ENCODE assay signal across 26 mouse cellular contexts in genomic region chr10:18788601-18789000, GRCm38 (mm10). TPM values are rescaled to one million over a fixed set of nuclear protein-coding genes. Genes with fewer than 3 reads are reported as not detected.
A peak's percentile ranks its signal among the peaks of the same experiment; 100 is the strongest.
DNase-seq lines count a peak whose midpoint lies in the region; TF ChIP-seq lines count a peak whose summit lies in the region.
"Had no signal": no experiment of that assay in that cellular context is flagged by ENCODE, and none has a peak within 500 bp of the region (broad histone marks: within the 10 kb centered on the region; RNA-seq: fewer than 3 reads in every experiment).

No protein-coding gene starts in this region.

- no peaks in the 10 kb centered on the region for H3K36me3 ChIP-seq in testis, adult 2 months (ENCODE audit: control insufficient read depth, insufficient read depth, low read length)
- H3K36me3 ChIP-seq: embryonic facial prominence, embryonic 13.5 days; embryonic facial prominence, embryonic 15.5 days; forebrain, embryonic 10.5 days; forebrain, embryonic 12.5 days; G1E had no signal

- H3K27ac ChIP-seq in testis, adult 2 months (ENCODE audit: control insufficient read depth, insufficient read depth, low read depth, low read length), result no peak overlapping the region
- H3K27ac ChIP-seq: embryonic facial prominence, embryonic 13.5 days; embryonic facial prominence, embryonic 15.5 days; forebrain, embryonic 10.5 days; forebrain, embryonic 12.5 days had no signal

- no peak for DNase-seq in testis, postnatal 10 days (ENCODE audit: low spot score)
- peak; percentile 53 for DNase-seq in R1 (ENCODE audit: low read depth, low spot score)
- no peak for DNase-seq in T-cell, adult 2 months (ENCODE audit: low spot score)
- no peak for DNase-seq in natural killer cell, adult 2 months (ENCODE audit: low spot score in 2 of 2)
- DNase-seq: adrenal gland, adult 2 months; adrenal gland, postnatal 10 days; adrenal gland, postnatal 25 days; cerebellum, adult 11 months; cerebellum, adult 18-20 months; cerebellum, adult 8-10 months; cerebellum, adult 9-11 months; cerebellum, postnatal 14 days; cerebellum, postnatal 36 days; embryo, embryonic 11 days had no signal

- H3K4me3 ChIP-seq in testis, adult 2 months (ENCODE audit: control insufficient read depth, low read depth, low read length), result peak overlapping the region; percentile 61
- H3K4me3 ChIP-seq: embryonic facial prominence, embryonic 13.5 days; embryonic facial prominence, embryonic 15.5 days; erythroblast, embryonic 14.5 days; forebrain, embryonic 10.5 days; forebrain, embryonic 12.5 days had no signal

- TF ChIP-seq POLR2A in testis, adult 2 months (IDR thresholded peaks at IDR 0.05; ENCODE audit: control insufficient read depth, low read depth, low read length), result no peak

- no peak for TF ChIP-seq CTCF in testis, adult 2 months (IDR thresholded peaks at IDR 0.05; ENCODE audit: control insufficient read depth, insufficient read depth, insufficient replicate concordance, low read depth, low read length)

- H3K4me1 ChIP-seq in testis, adult 2 months (ENCODE audit: control insufficient read depth, insufficient read depth, low read length), result no peaks in the 10 kb centered on the region
- H3K4me1 ChIP-seq: embryonic facial prominence, embryonic 13.5 days; embryonic facial prominence, embryonic 15.5 days; forebrain, embryonic 10.5 days; forebrain, embryonic 12.5 days had no signal

- H3K27me3 ChIP-seq in testis, adult 2 months (ENCODE audit: control insufficient read depth, insufficient read depth, low read length), result no peaks in the 10 kb centered on the region
- H3K27me3 ChIP-seq: embryonic facial prominence, embryonic 13.5 days; embryonic facial prominence, embryonic 15.5 days; forebrain, embryonic 12.5 days had no signal

RNA-seq across cellular contexts. Expression of gene Gm4922, which starts 2.0 kb away (rescaled TPM):
- 9.2 and 10.5 TPM in 2 replicates for polyA plus RNA-seq in testis, adult 2 months (2012; rRNA removed)
- polyA plus RNA-seq: adrenal gland, adult 2 months; brain, embryonic 14.5 days; C2C12; embryonic facial prominence, embryonic 13.5 days; embryonic facial prominence, embryonic 15.5 days; erythroblast, embryonic 14.5 days; forebrain, embryonic 10.5 days; forebrain, embryonic 14.5 days; frontal cortex, adult 2 months; G1E; Patski had no signal

RNA-seq across cellular contexts. Expression of gene Arfgef3, which starts 44.9 kb away (rescaled TPM):
- polyA plus RNA-seq in testis, adult 2 months (2012; rRNA removed), result 1.8 and 6.3 TPM in 2 replicates
- polyA plus RNA-seq: C2C12, G1E had no signal

RNA-seq across cellular contexts. Expression of gene Perp, which starts 56.2 kb away (rescaled TPM):
- 1.3 and 3.9 TPM in 2 replicates for polyA plus RNA-seq in testis, adult 2 months (2012; rRNA removed)
- polyA plus RNA-seq: erythroblast, embryonic 14.5 days; G1E had no signal
